Mouse (Mus musculus) forebrain, embryonic 11.5 days (tissue): ENCODE results near the gene Pecam1. TPM values are rescaled to one million over a fixed set of nuclear protein-coding genes. Genes with fewer than 3 reads are reported as not detected.
"Not testable (repeated sequence)": the region's sequence is repeated elsewhere in the genome, so short reads cannot be mapped to it uniquely, and the experiment has no call there.

Source experiments
- ATAC-seq: fragments of 200-750 bp; cut with Nextera tagmentation; replicated peaks from 2 replicates; pipeline ENCODE4 v1.8.0; 2017; ENCODE audit warnings: moderate TSS enrichment; ENCODE audit not compliant: low FRiP score
- DNase-seq: peaks from one replicate; pipeline ENCODE4 v3.0.0-alpha.2; 2017; ENCODE audit warnings: low spot score
- H3K27ac ChIP-seq: fragments of 300-500 bp; sonication (generic); 2 replicates; pipeline ENCODE4 v1.5.1; 2014; ENCODE audit warnings: low read depth, low read length
- H3K27me3 ChIP-seq: fragments of 300-500 bp; sonication (generic); 2 replicates; pipeline ENCODE4 v1.6.1; 2014; ENCODE audit warnings: mild to moderate bottlenecking, low read length, mixed read lengths; ENCODE audit not compliant: control insufficient read depth, insufficient read depth
- H3K36me3 ChIP-seq: fragments of 300-500 bp; sonication (generic); 2 replicates; pipeline ENCODE4 v1.6.1; 2014; ENCODE audit warnings: mild to moderate bottlenecking, low read length, moderate library complexity, mixed read lengths; ENCODE audit not compliant: control insufficient read depth, insufficient read depth
- H3K4me1 ChIP-seq: fragments of 300-500 bp; sonication (generic); replicated peaks from 2 replicates; pipeline ENCODE4 v1.6.1; 2014; ENCODE audit warnings: low read length, mixed read lengths; ENCODE audit not compliant: control insufficient read depth, insufficient read depth
- H3K4me2 ChIP-seq: fragments of 300-500 bp; sonication (generic); 2 replicates; pipeline ENCODE4 v1.6.1; 2014; ENCODE audit warnings: low read depth, mild to moderate bottlenecking, low read length, moderate library complexity, mixed read lengths; ENCODE audit not compliant: severe bottlenecking
- H3K4me3 ChIP-seq: fragments of 300-500 bp; sonication (generic); 2 replicates; pipeline ENCODE4 v1.5.1; 2014; ENCODE audit warnings: low read depth, low read length
- H3K9ac ChIP-seq: fragments of 300-500 bp; sonication (generic); 2 replicates; pipeline ENCODE4 v1.6.1; 2014; ENCODE audit warnings: low read length
- H3K9me3 ChIP-seq: fragments of 300-500 bp; sonication (generic); 2 replicates; pipeline ENCODE4 v1.6.1; 2016; ENCODE audit warnings: low read length, mixed read lengths; ENCODE audit not compliant: control insufficient read depth
- WGBS: fragments of 180-500 bp; shearing (Covaris S2); extraction: QIAGEN DNeasy Blood & Tissue Kit; methylation state at CpG from one replicate; pipeline ENCODE4 v1.1.7; 2014; 5-methylcytosine and 5-hydroxymethylcytosine counted together
- polyA plus RNA-seq: library from polyadenylated mRNA; unstranded; fragments of >200 nt; fragmentation: Nextera tagmentation; extraction: Ambion mirVana; gene quantifications from 2 replicates; pipeline ENCODE4 v1.2.1, GENCODE M21; 2014

The Pecam1 gene
- polyA plus RNA-seq, 1 experiment from 2014 or later = 18.8 TPM

GRCm38 (mm10) chr11:106660453-106661081 lies 89.9 kb downstream of the Pecam1 start:
- H3K4me1 ChIP-seq = peaks cover 15% of the 10 kb centered on the region
- no peaks in the 10 kb centered on the region for H3K9me3 ChIP-seq
- H3K4me2 ChIP-seq = no peak overlapping the region
- 43% methylated on average over 13 of the region's 13 CpGs for WGBS
- peak overlapping the region; percentile 54; the same call in 1 of the 2 replicates for H3K27ac ChIP-seq
- 0 out of 2 replicates have a peak overlapping the region, but pooled peaks have one; percentile 14 for H3K9ac ChIP-seq
- no peaks in the 10 kb centered on the region for H3K36me3 ChIP-seq
- DNase-seq (no peak), ATAC-seq (peak; percentile 44; the same call in 1 of the 2 replicates)
- no peaks in the 10 kb centered on the region for H3K27me3 ChIP-seq
- no peak overlapping the region for H3K4me3 ChIP-seq

- DNase-seq = no peak
- Histone ChIP-seq H3K4me2 (no peak overlapping the region), H3K9me3 (no peaks in the 10 kb centered on the region), H3K27me3 (no peaks in the 10 kb centered on the region), H3K4me3 (no peak overlapping the region), H3K4me1 (peaks cover 15% of the 10 kb centered on the region), H3K36me3 (no peaks in the 10 kb centered on the region), H3K27ac (peak overlapping the region; percentile 13; the same call in 1 of the 2 replicates), H3K9ac (peak overlapping the region; percentile 9; the same call in 1 of the 2 replicates)
- 38% methylated on average over 15 of the region's 15 CpGs for WGBS
- no peak for ATAC-seq
Measured at GRCm38 (mm10) chr11:106659598-106660295, 90.7 kb downstream of the Pecam1 start.

- H3K4me1 ChIP-seq = peaks cover 15% of the 10 kb centered on the region
- no peaks in the 10 kb centered on the region for H3K36me3 ChIP-seq
- H3K9me3 ChIP-seq = no peaks in the 10 kb centered on the region
- 0 out of 2 replicates have a peak, but pooled peaks have one; percentile 4 for ATAC-seq
- no peak overlapping the region for H3K27ac ChIP-seq
- no peak for DNase-seq
- no peak overlapping the region for H3K4me3 ChIP-seq
- no peak overlapping the region for H3K4me2 ChIP-seq
- H3K9ac ChIP-seq = peak overlapping the region; percentile 14
- no peaks in the 10 kb centered on the region for H3K27me3 ChIP-seq
- 27% methylated on average over 14 of the region's 14 CpGs for WGBS
Measured at GRCm38 (mm10) chr11:106658051-106658880, 92.2 kb downstream of the Pecam1 start.

- not testable (repeated sequence) for H3K4me2 ChIP-seq, H3K27ac ChIP-seq, H3K9me3 ChIP-seq, H3K27me3 ChIP-seq, ATAC-seq, H3K9ac ChIP-seq, H3K4me3 ChIP-seq, H3K36me3 ChIP-seq, DNase-seq
- 88% methylated on average over 5 of the region's 5 CpGs for WGBS
- peaks cover 15% of the 10 kb centered on the region for H3K4me1 ChIP-seq
Measured at GRCm38 (mm10) chr11:106656896-106657498, 93.4 kb downstream of the Pecam1 start.

- Histone ChIP-seq H3K4me3 (no peak overlapping the region), H3K4me1 (no peaks in the 10 kb centered on the region), H3K27me3 (no peaks in the 10 kb centered on the region), H3K9me3 (no peaks in the 10 kb centered on the region), H3K36me3 (no peaks in the 10 kb centered on the region), H3K4me2 (no peak overlapping the region), H3K9ac (no peak overlapping the region), H3K27ac (no peak overlapping the region)
- 26% methylated on average over 13 of the region's 13 CpGs for WGBS
- peak; percentile 84 for DNase-seq
- ATAC-seq = no peak
Measured at GRCm38 (mm10) chr11:106648347-106648746, 102.1 kb downstream of the Pecam1 start.

GRCm38 (mm10) chr11:106642966-106643637 lies 107.3 kb downstream of the Pecam1 start:
- peaks cover 5% of the 10 kb centered on the region; the same call in 1 of the 2 replicates for H3K4me1 ChIP-seq
- ATAC-seq = no peak
- H3K4me3 ChIP-seq = no peak overlapping the region
- H3K27ac ChIP-seq = no peak overlapping the region
- H3K9ac ChIP-seq = no peak overlapping the region
- no peaks in the 10 kb centered on the region for H3K9me3 ChIP-seq
- no peaks in the 10 kb centered on the region for H3K36me3 ChIP-seq
- no peaks in the 10 kb centered on the region for H3K27me3 ChIP-seq
- H3K4me2 ChIP-seq = no peak overlapping the region
- no peak for DNase-seq
- WGBS = 80% methylated on average over 8 of the region's 8 CpGs

GRCm38 (mm10) chr11:106641580-106641979 lies 108.8 kb downstream of the Pecam1 start:
- H3K27me3 ChIP-seq = no peaks in the 10 kb centered on the region
- H3K9ac ChIP-seq = no peak overlapping the region
- no peaks in the 10 kb centered on the region for H3K36me3 ChIP-seq
- WGBS = 69% methylated on average over 1 of the region's 1 CpGs
- H3K27ac ChIP-seq = no peak overlapping the region
- no peaks in the 10 kb centered on the region for H3K9me3 ChIP-seq
- DNase-seq (no peak), ATAC-seq (no peak)
- no peak overlapping the region for H3K4me2 ChIP-seq
- no peak overlapping the region for H3K4me3 ChIP-seq
- H3K4me1 ChIP-seq = peaks cover 10% of the 10 kb centered on the region; the same call in 1 of the 2 replicates

- Histone ChIP-seq H3K4me2 (no peak overlapping the region), H3K9me3 (no peaks in the 10 kb centered on the region), H3K36me3 (no peaks in the 10 kb centered on the region), H3K4me3 (no peak overlapping the region), H3K27ac (no peak overlapping the region), H3K9ac (no peak overlapping the region), H3K27me3 (no peaks in the 10 kb centered on the region), H3K4me1 (peaks cover 10% of the 10 kb centered on the region; the same call in 1 of the 2 replicates)
- WGBS = 25% methylated on average over 7 of the region's 9 CpGs
- ATAC-seq (no peak), DNase-seq (no peak)
Measured at GRCm38 (mm10) chr11:106640059-106640458, 110.4 kb downstream of the Pecam1 start.
